Mouse (Mus musculus): ENCODE measurements around the gene Cfap97d1. TPM values are rescaled to one million over a fixed set of nuclear protein-coding genes. Genes with fewer than 3 reads are reported as not detected.

Cfap97d1 gene
- polyA plus RNA-seq, 1 experiment from 2014 or later: not detected

DNA sequence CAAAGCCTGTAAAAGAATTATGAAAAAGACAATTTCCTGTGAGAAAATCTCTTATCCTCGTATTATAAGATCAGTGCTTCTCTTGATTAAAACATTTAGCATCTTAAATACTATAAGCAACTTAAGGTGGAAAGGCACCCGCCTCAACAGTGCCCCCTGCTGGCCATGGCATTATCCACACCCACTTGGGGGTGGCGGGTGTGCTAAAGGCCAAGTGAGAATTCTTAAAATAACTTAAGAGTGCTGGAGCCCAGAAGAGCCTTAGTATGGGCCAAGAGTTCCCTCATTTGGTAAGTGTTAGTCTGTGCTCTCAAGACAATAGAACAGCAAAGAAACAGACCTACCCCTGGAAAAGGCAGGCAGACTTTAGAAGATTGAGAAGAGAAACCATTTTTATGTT, 12.7 kb upstream of the Cfap97d1 start:
- no peak for ATAC-seq (replicated peaks; ENCODE audit: low FRiP score, low read depth)
- 57% methylated on average over 3 of the region's 3 CpGs for WGBS
- Histone ChIP-seq H3K9ac (ENCODE audit: low read depth, low read length) (no peak overlapping the region), H3K27ac (no peak overlapping the region), H3K27me3 (ENCODE audit: insufficient read depth, low read length) (no peaks in the 10 kb centered on the region), H3K36me3 (ENCODE audit: insufficient read depth, low read length) (peaks cover 16% of the 10 kb centered on the region), H3K4me3 (replicated peaks; ENCODE audit: low read depth, low read length) (no peak overlapping the region), H3K4me2 (ENCODE audit: low read length) (no peak overlapping the region), H3K9me3 (replicated peaks; ENCODE audit: low read length) (no peaks in the 10 kb centered on the region), H3K4me1 (replicated peaks; ENCODE audit: insufficient read depth, low read length) (0 out of 2 replicates have a peak, but pooled peaks cover 5% of the 10 kb centered on the region)
- peak; percentile 78 for TF ChIP-seq CTCF (IDR thresholded peaks at IDR 0.05; ENCODE audit: low read depth)
- DNase-seq (ENCODE audit: low spot score): peak; percentile 29

DNA sequence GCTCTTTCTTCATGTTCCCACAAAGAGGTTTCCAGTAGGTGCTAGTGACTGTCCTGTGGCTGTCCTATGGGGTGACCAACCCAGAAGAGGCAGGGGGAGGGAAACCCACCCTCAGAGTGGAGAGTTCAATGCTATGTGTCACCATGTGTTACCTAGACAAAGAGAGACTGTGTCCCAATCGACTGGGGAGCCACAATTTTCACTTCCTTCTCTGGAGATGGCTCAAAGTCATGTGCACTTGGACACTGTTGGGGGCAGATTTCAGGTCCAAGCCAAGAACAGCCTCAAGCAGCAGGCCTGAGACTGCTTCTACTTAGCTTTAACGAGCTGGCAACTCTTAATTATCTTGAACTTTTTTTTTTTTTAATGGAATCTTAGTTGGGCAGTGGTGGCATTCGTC, 12.0 kb upstream of the Cfap97d1 start:
- ATAC-seq (replicated peaks; ENCODE audit: low FRiP score, low read depth) (no peak), DNase-seq (ENCODE audit: low spot score) (no peak)
- TF ChIP-seq CTCF (IDR thresholded peaks at IDR 0.05; ENCODE audit: low read depth): no peak
- Histone ChIP-seq H3K4me2 (ENCODE audit: low read length) (no peak overlapping the region), H3K9me3 (replicated peaks; ENCODE audit: low read length) (no peaks in the 10 kb centered on the region), H3K27me3 (ENCODE audit: insufficient read depth, low read length) (no peaks in the 10 kb centered on the region), H3K9ac (ENCODE audit: low read depth, low read length) (no peak overlapping the region), H3K4me1 (replicated peaks; ENCODE audit: insufficient read depth, low read length) (no peaks in the 10 kb centered on the region), H3K4me3 (replicated peaks; ENCODE audit: low read depth, low read length) (no peak overlapping the region), H3K36me3 (ENCODE audit: insufficient read depth, low read length) (peaks cover 16% of the 10 kb centered on the region), H3K27ac (no peak overlapping the region)
- 80% methylated on average over 3 of the region's 3 CpGs for WGBS

- Histone ChIP-seq H3K4me1 (replicated peaks; ENCODE audit: insufficient read depth, low read length) (no peaks in the 10 kb centered on the region; the same call in 1 of the 2 replicates), H3K4me2 (ENCODE audit: low read length) (no peak overlapping the region), H3K27ac (no peak overlapping the region), H3K9ac (ENCODE audit: low read depth, low read length) (no peak overlapping the region), H3K27me3 (ENCODE audit: insufficient read depth, low read length) (no peaks in the 10 kb centered on the region), H3K36me3 (ENCODE audit: insufficient read depth, low read length) (peaks cover 16% of the 10 kb centered on the region), H3K4me3 (replicated peaks; ENCODE audit: low read depth, low read length) (no peak overlapping the region), H3K9me3 (replicated peaks; ENCODE audit: low read length) (no peaks in the 10 kb centered on the region)
- TF ChIP-seq CTCF (IDR thresholded peaks at IDR 0.05; ENCODE audit: low read depth): no peak
- DNase-seq (ENCODE audit: low spot score): no peak
- ATAC-seq (replicated peaks; ENCODE audit: low FRiP score, low read depth): no peak
- 89% methylated on average over 5 of the region's 5 CpGs for WGBS
Measured at GRCm38 (mm10) chr11:101972651-101973050, 11.4 kb upstream of the Cfap97d1 start.

- H3K9me3 ChIP-seq (replicated peaks; ENCODE audit: low read length): no peaks in the 10 kb centered on the region
- no peak for DNase-seq (ENCODE audit: low spot score)
- no peak overlapping the region for H3K9ac ChIP-seq (ENCODE audit: low read depth, low read length)
- no peak for TF ChIP-seq CTCF (IDR thresholded peaks at IDR 0.05; ENCODE audit: low read depth)
- ATAC-seq (replicated peaks; ENCODE audit: low FRiP score, low read depth): no peak
- H3K27ac ChIP-seq: no peak overlapping the region
- no peak overlapping the region for H3K4me3 ChIP-seq (replicated peaks; ENCODE audit: low read depth, low read length)
- H3K4me1 ChIP-seq (replicated peaks; ENCODE audit: insufficient read depth, low read length): peaks cover 6% of the 10 kb centered on the region; the same call in 1 of the 2 replicates
- WGBS: 70% methylated on average over 9 of the region's 9 CpGs
- H3K27me3 ChIP-seq (ENCODE audit: insufficient read depth, low read length): no peaks in the 10 kb centered on the region
- peaks cover 16% of the 10 kb centered on the region for H3K36me3 ChIP-seq (ENCODE audit: insufficient read depth, low read length)
- no peak overlapping the region for H3K4me2 ChIP-seq (ENCODE audit: low read length)
Measured at GRCm38 (mm10) chr11:101973496-101973895, 10.6 kb upstream of the Cfap97d1 start.

DNA sequence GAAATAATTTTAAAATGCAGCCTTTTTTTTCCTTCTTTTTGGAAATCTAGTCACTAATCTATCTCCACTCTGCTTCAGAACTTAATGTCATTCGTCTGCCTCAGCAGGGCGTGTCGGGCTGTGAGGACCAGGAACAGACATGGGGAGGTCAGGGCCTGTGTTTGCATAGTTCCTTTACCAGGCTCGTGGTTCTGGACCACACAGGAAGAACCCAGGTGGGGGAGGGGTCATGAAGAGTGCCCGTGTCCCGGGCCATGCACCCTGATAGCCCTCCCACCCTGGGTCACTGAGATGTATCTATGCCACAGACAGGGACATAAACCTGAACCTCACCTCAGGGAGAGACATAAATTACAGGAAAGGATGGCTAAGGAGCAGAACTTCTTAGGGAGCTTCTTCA, 9.9 kb upstream of the Cfap97d1 start:
- ATAC-seq (replicated peaks; ENCODE audit: low FRiP score, low read depth): no peak
- H3K27ac ChIP-seq: no peak overlapping the region
- peaks cover 16% of the 10 kb centered on the region for H3K36me3 ChIP-seq (ENCODE audit: insufficient read depth, low read length)
- DNase-seq (ENCODE audit: low spot score): no peak
- no peaks in the 10 kb centered on the region for H3K9me3 ChIP-seq (replicated peaks; ENCODE audit: low read length)
- H3K4me2 ChIP-seq (ENCODE audit: low read length): no peak overlapping the region
- no peaks in the 10 kb centered on the region for H3K27me3 ChIP-seq (ENCODE audit: insufficient read depth, low read length)
- WGBS: 39% methylated on average over 6 of the region's 6 CpGs
- H3K4me1 ChIP-seq (replicated peaks; ENCODE audit: insufficient read depth, low read length): peaks cover 7% of the 10 kb centered on the region; the same call in 1 of the 2 replicates
- no peak overlapping the region for H3K9ac ChIP-seq (ENCODE audit: low read depth, low read length)
- no peak overlapping the region for H3K4me3 ChIP-seq (replicated peaks; ENCODE audit: low read depth, low read length)
- no peak for TF ChIP-seq CTCF (IDR thresholded peaks at IDR 0.05; ENCODE audit: low read depth)

DNA sequence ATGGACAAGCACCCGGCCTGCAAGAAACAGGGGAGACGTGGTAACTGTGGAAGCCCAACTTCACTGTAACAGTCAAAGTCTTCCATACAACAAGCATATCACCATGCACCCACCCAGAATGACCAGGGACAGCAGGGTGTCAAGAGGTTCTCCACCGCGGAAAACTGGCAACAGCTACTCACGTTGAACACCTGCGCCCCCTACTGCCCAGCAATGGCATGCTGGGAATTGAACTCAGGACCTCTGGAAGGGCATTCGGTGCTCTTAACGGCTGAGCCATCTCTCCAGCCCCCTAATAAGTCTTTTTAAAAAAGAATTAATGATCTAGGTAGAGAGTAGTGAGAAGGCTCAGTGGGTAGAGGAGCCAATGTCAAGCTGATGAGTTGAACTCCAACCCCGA, 9.2 kb upstream of the Cfap97d1 start:
- DNase-seq (ENCODE audit: low spot score) (no peak), ATAC-seq (replicated peaks; ENCODE audit: low FRiP score, low read depth) (no peak)
- WGBS: 56% methylated on average over 9 of the region's 9 CpGs

DNA sequence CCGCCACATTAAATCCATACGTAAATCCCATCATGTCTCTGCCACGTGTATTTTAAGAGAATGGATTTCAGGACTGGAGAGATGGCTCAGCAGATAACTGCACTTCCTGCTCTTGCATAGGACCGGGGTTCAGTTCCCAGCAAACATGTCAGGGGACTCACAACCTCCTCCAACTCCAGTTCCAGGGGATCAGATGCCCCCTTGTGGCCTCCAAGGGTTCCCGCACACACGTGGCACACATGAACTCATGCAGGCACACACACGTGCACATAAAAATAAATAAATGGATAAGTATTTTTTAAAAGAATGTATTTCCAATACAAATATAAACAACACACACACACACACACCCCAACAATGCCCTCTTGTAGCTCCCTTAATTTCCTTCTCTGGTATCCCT, 7.1 kb upstream of the Cfap97d1 start:
- Histone ChIP-seq H3K4me2 (ENCODE audit: low read length) (no peak overlapping the region), H3K4me3 (replicated peaks; ENCODE audit: low read depth, low read length) (no peak overlapping the region), H3K27ac (no peak overlapping the region), H3K9me3 (replicated peaks; ENCODE audit: low read length) (no peaks in the 10 kb centered on the region), H3K9ac (ENCODE audit: low read depth, low read length) (no peak overlapping the region), H3K27me3 (ENCODE audit: insufficient read depth, low read length) (no peaks in the 10 kb centered on the region), H3K4me1 (replicated peaks; ENCODE audit: insufficient read depth, low read length) (peaks cover 11% of the 10 kb centered on the region; the same call in 1 of the 2 replicates), H3K36me3 (ENCODE audit: insufficient read depth, low read length) (peaks cover 31% of the 10 kb centered on the region)
- ATAC-seq (replicated peaks; ENCODE audit: low FRiP score, low read depth): no peak
- TF ChIP-seq CTCF (IDR thresholded peaks at IDR 0.05; ENCODE audit: low read depth): peak; percentile 35; the same call in 1 of the 2 replicates
- WGBS: 94% methylated on average over 7 of the region's 7 CpGs
- DNase-seq (ENCODE audit: low spot score): no peak

More for the DNA sequence above, 9.2 kb upstream of the Cfap97d1 start:
- H3K27ac ChIP-seq: no peak overlapping the region
- no peak overlapping the region for H3K9ac ChIP-seq (ENCODE audit: low read depth, low read length)
- H3K9me3 ChIP-seq (replicated peaks; ENCODE audit: low read length): no peaks in the 10 kb centered on the region
- no peak overlapping the region for H3K4me3 ChIP-seq (replicated peaks; ENCODE audit: low read depth, low read length)
- peaks cover 7% of the 10 kb centered on the region; the same call in 1 of the 2 replicates for H3K4me1 ChIP-seq (replicated peaks; ENCODE audit: insufficient read depth, low read length)
- H3K27me3 ChIP-seq (ENCODE audit: insufficient read depth, low read length): no peaks in the 10 kb centered on the region
- H3K36me3 ChIP-seq (ENCODE audit: insufficient read depth, low read length): peaks cover 24% of the 10 kb centered on the region
- peak; percentile 58 for TF ChIP-seq CTCF (IDR thresholded peaks at IDR 0.05; ENCODE audit: low read depth)
- no peak overlapping the region for H3K4me2 ChIP-seq (ENCODE audit: low read length)

Data from kidney, postnatal 0 days (tissue).